Mouse (Mus musculus): Measurements from ENCODE around the gene Ick.

GRCm38 (mm10) chr9:78096376-78096775 lies 12.6 kb upstream of the Ick start:
- no peak for TF ChIP-seq POLR2A (IDR thresholded peaks at IDR 0.05; ENCODE audit: borderline replicate concordance, insufficient read depth, low read length)
- no peak for TF ChIP-seq CTCF (IDR thresholded peaks at IDR 0.05; ENCODE audit: borderline replicate concordance, insufficient read depth, low read depth, low read length)

Data from cerebellum, adult 2 months (tissue).